ENCODE assay signal across 7 mouse cellular contexts in the genomic region with DNA sequence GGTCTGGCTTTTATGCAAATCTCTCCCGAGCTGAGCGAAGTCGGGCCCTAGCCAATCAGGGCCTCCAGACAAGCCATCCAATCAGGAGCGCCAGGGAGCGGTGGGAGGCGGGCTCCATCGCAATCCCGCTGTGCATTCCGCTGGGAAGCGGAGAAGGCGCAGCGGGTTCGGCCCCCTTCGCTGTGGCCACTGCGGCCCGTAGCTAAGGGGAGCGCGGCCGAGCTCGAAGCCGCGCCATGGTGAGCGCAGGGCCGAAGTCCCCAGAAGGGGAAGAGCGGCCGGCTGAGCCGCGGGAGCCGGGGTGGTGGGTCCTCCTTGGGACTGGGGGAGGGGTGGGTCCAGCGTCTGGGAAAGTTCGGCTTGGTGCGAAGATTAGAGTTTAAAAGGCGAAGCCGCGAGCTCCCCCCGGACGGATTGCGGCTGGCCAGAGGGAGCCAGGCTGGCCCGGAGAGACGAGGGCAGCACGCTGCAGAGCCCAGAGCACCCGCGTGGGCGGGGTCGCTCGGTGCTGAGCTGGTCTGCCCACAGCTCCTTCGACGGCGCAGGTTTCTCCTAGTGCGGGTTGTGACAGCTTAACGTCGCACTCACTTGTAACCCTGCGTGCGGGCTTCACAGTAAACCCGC. TPM values are rescaled to one million over a fixed set of nuclear protein-coding genes. Genes with fewer than 3 reads are reported as not detected.
DNase-seq lines count a peak whose midpoint lies in the region; ATAC-seq and TF ChIP-seq lines count a peak whose summit lies in the region.

A gene (plus strand): TSS at position 122 of the 624 bp plus-strand sequence.

- TF ChIP-seq POLR2A in small intestine, adult 2 months (IDR thresholded peaks at IDR 0.05; ENCODE audit: low read depth, low read length) = peak; percentile 59

- H3K9ac ChIP-seq in intestine, postnatal 0 days (ENCODE audit: low read depth, low read length) = peak within 1 kb of the TSS; percentile 68
- peak within 1 kb of the TSS; percentile 76 for H3K9ac ChIP-seq in midbrain, embryonic 12.5 days (replicated peaks)

- H3K27me3 ChIP-seq in embryonic facial prominence, embryonic 10.5 days (replicated peaks; ENCODE audit: low read depth, poor library complexity, severe bottlenecking) = peaks cover 12% of the 10 kb centered on the region
- H3K27me3 ChIP-seq in intestine, postnatal 0 days (replicated peaks; ENCODE audit: control insufficient read depth, insufficient read depth, low read length) = no peaks in the 10 kb centered on the region
- H3K27me3 ChIP-seq in midbrain, embryonic 12.5 days = peaks cover 9% of the 10 kb centered on the region; the same call in 1 of the 2 replicates
- no peaks in the 10 kb centered on the region for H3K27me3 ChIP-seq in small intestine, adult 2 months (ENCODE audit: control insufficient read depth, insufficient read depth, low read length)

- H3K27ac ChIP-seq in embryonic facial prominence, embryonic 10.5 days (replicated peaks) = peak within 1 kb of the TSS; percentile 92
- H3K27ac ChIP-seq in intestine, postnatal 0 days (ENCODE audit: low read depth, low read length) = peak within 1 kb of the TSS; percentile 87
- peak within 1 kb of the TSS; percentile 87 for H3K27ac ChIP-seq in midbrain, embryonic 12.5 days (replicated peaks)
- no peak within 1 kb of the TSS for H3K27ac ChIP-seq in small intestine, adult 2 months (ENCODE audit: insufficient read depth, low read depth, low read length)

- under 1% methylated on average over 55 of the region's 55 CpGs for WGBS in embryonic facial prominence, embryonic 10.5 days
- under 1% methylated on average over 55 of the region's 55 CpGs for WGBS in intestine, postnatal 0 days
- WGBS in midbrain, embryonic 12.5 days = under 1% methylated on average over 55 of the region's 55 CpGs
- under 1% methylated on average over 55 of the region's 55 CpGs for WGBS in small intestine, adult 2 months

- H3K4me2 ChIP-seq in intestine, postnatal 0 days (replicated peaks; ENCODE audit: low read depth) = peak within 1 kb of the TSS; percentile 90
- H3K4me2 ChIP-seq in midbrain, embryonic 12.5 days (replicated peaks) = peak within 1 kb of the TSS; percentile 91

- peaks cover 2% of the 10 kb centered on the region; the same call in 1 of the 2 replicates for H3K9me3 ChIP-seq in embryonic facial prominence, embryonic 10.5 days
- no peaks in the 10 kb centered on the region for H3K9me3 ChIP-seq in intestine, postnatal 0 days (ENCODE audit: control insufficient read depth)
- no peaks in the 10 kb centered on the region; the same call in 1 of the 2 replicates for H3K9me3 ChIP-seq in midbrain, embryonic 12.5 days

- TF ChIP-seq CTCF in intestine, postnatal 0 days (IDR thresholded peaks at IDR 0.05; ENCODE audit: low read depth) = no peak
- no peak for TF ChIP-seq CTCF in small intestine, adult 2 months (IDR thresholded peaks at IDR 0.05; ENCODE audit: extremely low read depth, insufficient read length, insufficient replicate concordance, low read depth, low read length)

- intact Hi-C loops in left cerebral cortex, postnatal 4 days (cut with DNase I) = no loop called here

- peak within 1 kb of the TSS; percentile 72 for H3K4me3 ChIP-seq in embryonic facial prominence, embryonic 10.5 days
- peak within 1 kb of the TSS; percentile 58 for H3K4me3 ChIP-seq in intestine, postnatal 0 days (ENCODE audit: low read depth, low read length)
- H3K4me3 ChIP-seq in midbrain, embryonic 12.5 days = peak within 1 kb of the TSS; percentile 64
- peak within 1 kb of the TSS; percentile 85 for H3K4me3 ChIP-seq in small intestine, adult 2 months (ENCODE audit: low read depth, low read length)

- H3K36me3 ChIP-seq in embryonic facial prominence, embryonic 10.5 days (replicated peaks) = peaks cover 2% of the 10 kb centered on the region; the same call in 1 of the 2 replicates
- H3K36me3 ChIP-seq in intestine, postnatal 0 days (ENCODE audit: control insufficient read depth, insufficient read depth) = no peaks in the 10 kb centered on the region
- peaks cover under 1% of the 10 kb centered on the region; the same call in 1 of the 2 replicates for H3K36me3 ChIP-seq in midbrain, embryonic 12.5 days
- H3K36me3 ChIP-seq in small intestine, adult 2 months (ENCODE audit: control insufficient read depth, insufficient read depth, low read length) = no peaks in the 10 kb centered on the region

- peaks cover 10% of the 10 kb centered on the region for H3K4me1 ChIP-seq in embryonic facial prominence, embryonic 10.5 days
- no peaks in the 10 kb centered on the region for H3K4me1 ChIP-seq in intestine, postnatal 0 days (replicated peaks; ENCODE audit: control insufficient read depth, insufficient read depth, low read length)
- H3K4me1 ChIP-seq in midbrain, embryonic 12.5 days = peaks cover 8% of the 10 kb centered on the region
- H3K4me1 ChIP-seq in small intestine, adult 2 months (ENCODE audit: control insufficient read depth, insufficient read depth, insufficient read length, low read length) = no peaks in the 10 kb centered on the region

- peak; percentile 95 for DNase-seq in adrenal gland, postnatal 10 days
- DNase-seq in embryonic facial prominence, embryonic 10.5 days (ENCODE audit: low spot score) = peak; percentile 95
- DNase-seq in gonadal fat pad, adult 2 months (ENCODE audit: low read depth) = peak; percentile 46
- DNase-seq in left cerebral cortex, postnatal 4 days = peak; percentile 91

- ATAC-seq in intestine, postnatal 0 days = peak; percentile 99
- ATAC-seq in midbrain, embryonic 12.5 days (ENCODE audit: low FRiP score, low read depth) = peak; percentile 99

RNA-seq across cellular contexts. Expression of the gene that starts here (rescaled TPM):
- 1 to 10 TPM; 2.4 to 3.8 TPM for total RNA-seq in adrenal gland, postnatal 10 days (2021)
- polyA plus RNA-seq in embryonic facial prominence, embryonic 10.5 days (2016; fragmentation: Nextera tagmentation; extraction: Ambion mirVana) = 2.1 and 2.2 TPM in 2 replicates
- 1.7 and 2.4 TPM in 2 replicates for polyA plus RNA-seq in gonadal fat pad, adult 2 months (2012; rRNA removed)
- polyA plus RNA-seq in intestine, postnatal 0 days (2015; fragmentation: Nextera tagmentation; extraction: Ambion mirVana) = 0.69 and 0.78 TPM in 2 replicates
- total RNA-seq in left cerebral cortex, postnatal 4 days (2021) = 1 to 10 TPM; 3.6 to 3.8 TPM
- 2.6 and 3.5 TPM in 2 replicates for polyA plus RNA-seq in midbrain, embryonic 12.5 days (2016; fragmentation: Nextera tagmentation; extraction: Ambion mirVana)
- polyA plus RNA-seq in small intestine, adult 2 months (2012; rRNA removed) = 0.10 and 0.18 TPM in 2 replicates

Comparison
In these comparisons a context has a peak if more than half of its experiments do, and no peak if none do; other contexts are left out.
1. Peak in ATAC-seq, H3K4me3 ChIP-seq, H3K27ac ChIP-seq, H3K9ac ChIP-seq and H3K4me2 ChIP-seq in intestine, postnatal 0 days; RNA of the gene not detected or under 1 TPM.